Mouse (Mus musculus) neural tube, embryonic 14.5 days (tissue): ENCODE results near the gene Nectin2. TPM values are rescaled to one million over a fixed set of nuclear protein-coding genes. Genes with fewer than 3 reads are reported as not detected.
"Not testable (repeated sequence)": the region's sequence is repeated elsewhere in the genome, so short reads cannot be mapped to it uniquely, and the experiment has no call there.

ENCODE experiments used
- ATAC-seq: fragments of 200-750 bp; cut with Nextera tagmentation; 2 replicates; pipeline ENCODE4 v1.8.0; 2017; ENCODE audit warnings: low read depth, mild to moderate bottlenecking, moderate TSS enrichment, moderate library complexity
- H3K27ac ChIP-seq: fragments of 300-500 bp; sonication (generic); 2 replicates; pipeline ENCODE4 v1.5.1; 2014; ENCODE audit warnings: low read depth, mild to moderate bottlenecking, control low read depth, low read length, moderate library complexity, mixed read lengths
- H3K27me3 ChIP-seq: fragments of 300-500 bp; sonication (generic); 2 replicates; pipeline ENCODE4 v1.6.1; 2014; ENCODE audit warnings: low read length; ENCODE audit not compliant: control insufficient read depth, insufficient read depth
- H3K36me3 ChIP-seq: fragments of 300-500 bp; sonication (generic); 2 replicates; pipeline ENCODE4 v1.6.1; 2014; ENCODE audit warnings: low read length, mixed read lengths; ENCODE audit not compliant: control insufficient read depth, insufficient read depth
- H3K4me1 ChIP-seq: fragments of 300-500 bp; sonication (generic); 2 replicates; pipeline ENCODE4 v1.6.1; 2014; ENCODE audit warnings: low read length; ENCODE audit not compliant: control insufficient read depth, insufficient read depth
- H3K4me2 ChIP-seq: fragments of 300-500 bp; sonication (generic); 2 replicates; pipeline ENCODE4 v1.6.1; 2014; ENCODE audit warnings: mild to moderate bottlenecking, low read depth, low read length, control low read depth
- H3K4me3 ChIP-seq: fragments of 300-500 bp; sonication (generic); 2 replicates; pipeline ENCODE4 v1.5.1; 2014; ENCODE audit warnings: low read depth, low read length, control low read depth, mixed read lengths
- H3K9ac ChIP-seq: fragments of 300-500 bp; sonication (generic); replicated peaks from 2 replicates; pipeline ENCODE4 v1.6.1; 2014; ENCODE audit warnings: low read depth, mild to moderate bottlenecking, control low read depth, low read length, mixed read lengths
- H3K9me3 ChIP-seq: fragments of 300-500 bp; sonication (generic); 2 replicates; pipeline ENCODE4 v1.6.1; 2016; ENCODE audit warnings: low read length; ENCODE audit not compliant: control insufficient read depth
- WGBS: fragments of 180-500 bp; shearing (Covaris S2); extraction: QIAGEN DNeasy Blood & Tissue Kit; methylation state at CpG from one replicate; pipeline ENCODE4 v1.1.7; 2014; 5-methylcytosine and 5-hydroxymethylcytosine counted together
- polyA plus RNA-seq: library from polyadenylated mRNA; unstranded; fragments of >200 nt; fragmentation: Nextera tagmentation; extraction: Ambion mirVana; gene quantifications from 2 replicates; pipeline ENCODE4 v1.2.1, GENCODE M21; 2014

Gene Nectin2
- 44.7 and 47.4 TPM in 2 replicates for polyA plus RNA-seq

DNA sequence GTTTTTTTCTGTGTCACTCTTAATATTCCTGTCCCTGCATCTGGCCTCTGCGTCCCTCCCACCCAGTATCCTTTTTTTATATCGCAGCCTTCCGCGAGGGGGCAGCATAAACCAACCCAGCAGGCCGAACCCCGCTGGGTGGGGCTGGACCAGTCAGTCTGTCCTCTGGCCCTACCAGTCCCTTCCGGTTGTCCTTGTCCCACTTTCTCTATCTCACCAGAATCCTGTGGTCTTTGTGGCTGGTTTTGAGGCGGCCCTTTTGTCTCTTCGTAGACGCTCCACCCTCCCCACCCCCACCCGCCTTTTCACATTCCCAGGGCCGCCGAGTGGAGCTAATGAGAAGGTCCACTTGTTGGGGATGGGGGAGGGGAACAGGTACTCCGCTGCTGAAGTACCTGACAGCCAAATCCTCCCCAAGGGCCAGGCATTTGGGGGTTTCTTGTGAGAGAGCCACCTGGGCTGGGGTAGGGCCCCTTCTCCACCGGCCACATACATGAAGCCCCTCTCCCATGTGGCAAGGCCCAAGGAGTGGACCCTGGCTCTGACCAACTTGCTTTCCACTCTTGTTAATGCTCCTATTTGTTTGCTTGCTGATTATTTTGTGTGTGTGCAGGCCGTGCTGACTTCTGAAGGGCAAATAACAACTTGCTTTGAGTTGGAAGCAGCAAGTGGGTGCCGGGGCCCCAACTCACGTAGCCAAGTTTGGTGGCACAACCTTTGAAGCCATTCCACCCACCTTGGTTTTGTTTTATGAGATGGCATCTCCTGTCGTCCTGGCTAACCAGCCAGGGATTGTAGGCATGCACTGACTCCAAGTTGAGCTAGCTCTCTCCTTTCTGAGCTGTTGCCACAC, at the start of gene Nectin2:
Nectin2 (minus strand) TSS at position 267 of the 853 bp plus-strand sequence.
- Histone ChIP-seq H3K27me3 (no peaks in the 10 kb centered on the region), H3K36me3 (no peaks in the 10 kb centered on the region), H3K9me3 (no peaks in the 10 kb centered on the region), H3K4me2 (peak within 1 kb of the TSS; percentile 68), H3K4me3 (peak within 1 kb of the TSS; percentile 82), H3K27ac (peak within 1 kb of the TSS; percentile 78), H3K4me1 (peaks cover 19% of the 10 kb centered on the region), H3K9ac (peak within 1 kb of the TSS; percentile 86)
- ATAC-seq: peak; percentile 57
- 17% methylated on average over 19 of the region's 19 CpGs for WGBS

DNA sequence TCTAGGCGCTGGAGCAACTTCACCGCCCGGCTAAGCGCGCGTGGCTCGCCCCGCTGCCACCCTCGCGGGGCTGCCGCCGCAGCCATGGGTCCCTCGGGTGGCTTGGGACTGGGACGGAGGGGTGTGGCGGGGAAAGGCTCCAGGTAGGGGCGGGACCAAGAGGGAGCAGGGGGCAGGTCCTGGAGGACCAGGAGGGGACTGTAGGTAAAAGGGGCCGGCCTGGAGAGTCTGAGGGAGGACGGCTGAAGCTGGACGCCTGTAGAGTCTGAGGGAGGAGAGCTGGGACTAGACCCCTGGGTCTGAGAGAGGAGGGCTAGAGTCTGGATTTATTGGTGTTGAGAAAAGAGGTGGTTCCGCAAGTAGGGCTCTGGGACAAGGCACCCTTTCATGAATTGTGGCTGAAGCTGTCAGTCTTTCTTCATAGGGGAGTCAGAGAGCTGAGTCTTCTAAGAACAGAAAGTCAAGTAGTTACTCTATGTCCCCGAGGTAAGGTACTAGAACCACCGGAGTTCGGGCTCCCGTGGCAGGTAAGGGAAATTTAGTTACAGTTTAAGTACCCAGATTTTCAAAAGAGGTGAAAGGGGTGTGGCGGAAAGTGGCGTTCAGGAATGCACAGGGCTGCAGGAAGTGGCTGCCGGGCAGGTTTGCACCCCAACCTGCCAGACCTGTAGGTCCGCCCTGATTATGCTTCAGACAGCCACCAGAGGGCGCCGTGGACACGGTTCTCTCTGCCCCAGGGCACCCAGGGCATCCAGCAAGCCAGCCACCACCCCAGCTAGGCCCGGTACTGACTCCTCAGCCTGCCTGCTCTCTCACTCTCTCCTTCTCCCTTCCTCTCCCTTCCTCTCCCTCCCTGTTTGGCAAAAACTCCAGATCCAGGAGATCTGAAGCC, 46.7 kb upstream of the Nectin2 start, which contains the start of gene Cblc:
Cblc (minus strand) TSS at position 113 of the 892 bp plus-strand sequence.
- H3K9me3 ChIP-seq: no peaks in the 10 kb centered on the region
- ATAC-seq: no peak
- H3K27me3 ChIP-seq: peaks cover 6% of the 10 kb centered on the region
- no peak within 1 kb of the TSS for H3K4me3 ChIP-seq
- H3K9ac ChIP-seq: no peak within 1 kb of the TSS
- no peak within 1 kb of the TSS for H3K4me2 ChIP-seq
- H3K4me1 ChIP-seq: no peaks in the 10 kb centered on the region
- H3K36me3 ChIP-seq: no peaks in the 10 kb centered on the region
- 3% methylated on average over 32 of the region's 32 CpGs for WGBS
- no peak within 1 kb of the TSS for H3K27ac ChIP-seq

DNA sequence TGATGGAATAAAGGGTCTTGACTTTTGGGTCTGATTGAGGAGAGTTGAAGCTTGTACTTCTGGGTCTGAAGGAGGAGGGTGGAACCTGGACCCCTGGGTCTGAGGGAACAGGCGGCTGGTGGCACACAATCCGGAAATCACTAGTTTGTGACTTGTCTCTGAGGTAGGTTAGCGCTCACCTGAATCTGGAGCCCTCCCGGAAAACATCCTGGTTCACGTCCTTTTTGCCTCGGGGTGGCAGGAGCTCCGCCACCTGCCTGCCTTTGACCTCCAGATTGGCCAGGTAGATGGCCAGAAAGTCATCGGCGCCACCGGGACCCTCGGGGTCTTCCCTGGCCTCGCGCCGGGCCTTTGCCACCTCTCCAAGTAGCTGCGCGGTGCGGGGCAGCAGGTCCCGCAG, 46.0 kb upstream of the Nectin2 start:
- Histone ChIP-seq H3K9ac (no peak overlapping the region), H3K4me2 (no peak overlapping the region), H3K9me3 (no peaks in the 10 kb centered on the region), H3K4me3 (no peak overlapping the region), H3K36me3 (no peaks in the 10 kb centered on the region), H3K4me1 (no peaks in the 10 kb centered on the region), H3K27ac (no peak overlapping the region), H3K27me3 (peaks cover 6% of the 10 kb centered on the region)
- no peak for ATAC-seq
- WGBS: 10% methylated on average over 18 of the region's 18 CpGs

DNA sequence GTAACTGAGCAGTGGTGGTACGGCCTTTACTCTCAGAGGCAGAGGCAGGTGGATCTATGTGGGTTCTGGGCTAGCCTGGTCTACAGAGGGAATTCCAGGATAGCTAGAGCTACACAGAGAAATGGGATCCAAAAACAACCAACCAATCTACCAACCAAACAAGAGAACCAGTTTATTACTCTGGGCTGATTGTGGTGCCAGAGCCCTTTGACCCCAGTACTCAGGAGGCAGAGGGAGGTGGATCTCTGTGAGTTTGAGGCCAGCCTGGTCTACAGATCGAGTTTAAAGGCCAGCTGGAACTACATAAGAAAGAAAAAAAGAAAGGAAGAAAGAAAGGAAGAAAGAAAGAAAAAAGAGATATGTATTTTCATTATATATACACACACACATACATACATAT, 45.0 kb upstream of the Nectin2 start:
- Histone ChIP-seq H3K27ac (no peak overlapping the region), H3K9ac (no peak overlapping the region), H3K4me1 (no peaks in the 10 kb centered on the region), H3K4me2 (no peak overlapping the region), H3K9me3 (no peaks in the 10 kb centered on the region), H3K27me3 (peaks cover 6% of the 10 kb centered on the region), H3K36me3 (no peaks in the 10 kb centered on the region), H3K4me3 (no peak overlapping the region)
- ATAC-seq: no peak
- 54% methylated on average over 2 of the region's 2 CpGs for WGBS

DNA sequence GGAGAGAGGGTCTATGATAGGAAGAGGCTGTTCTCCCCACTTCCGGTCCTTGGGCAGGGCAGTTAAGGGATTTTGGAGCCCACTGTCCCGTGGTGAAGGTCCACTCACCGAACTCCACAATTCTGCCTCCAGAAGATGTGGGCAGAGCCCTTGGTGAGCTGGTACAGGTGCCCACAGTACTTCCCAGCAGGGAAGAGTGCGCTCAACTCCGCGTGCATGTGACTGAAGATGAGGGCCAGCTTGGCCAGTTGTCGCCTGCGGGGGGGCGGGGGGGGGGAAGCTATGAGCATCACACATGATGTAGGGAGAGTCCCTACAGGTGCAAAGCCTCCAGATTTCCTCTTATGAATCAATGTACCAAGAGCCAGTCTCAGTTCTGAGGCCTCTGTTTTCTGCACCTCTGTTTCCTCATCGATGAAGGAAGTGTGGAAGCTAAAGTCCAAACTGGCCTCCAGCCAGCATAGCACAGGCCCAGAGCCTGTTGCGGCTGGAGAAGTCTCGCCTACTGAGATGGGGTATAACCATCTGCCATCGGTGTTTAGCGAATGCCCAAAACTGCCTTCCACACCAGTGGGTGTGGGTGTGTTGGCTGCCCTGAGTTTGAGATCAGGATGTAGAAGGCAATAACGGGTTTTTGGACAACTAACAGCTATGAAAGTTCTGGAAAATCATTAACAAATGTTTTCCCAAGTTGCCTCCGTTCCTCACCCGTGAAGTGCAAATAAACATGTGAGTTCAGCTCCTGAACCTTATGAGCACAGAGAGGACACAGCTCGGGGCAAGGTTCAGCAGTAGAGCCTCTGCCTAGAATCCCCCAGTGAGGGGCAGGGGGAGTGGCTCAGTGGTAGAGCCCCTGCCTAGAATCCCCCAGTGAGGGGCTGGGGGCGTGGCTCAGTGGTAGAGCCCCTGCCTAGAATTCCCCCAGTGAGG, 42.7 kb upstream of the Nectin2 start:
- 89% methylated on average over 19 of the region's 19 CpGs for WGBS
- peaks cover 6% of the 10 kb centered on the region for H3K27me3 ChIP-seq
- ATAC-seq: no peak
- H3K4me3 ChIP-seq: no peak overlapping the region
- H3K4me1 ChIP-seq: no peaks in the 10 kb centered on the region
- no peak overlapping the region for H3K27ac ChIP-seq
- no peak overlapping the region for H3K4me2 ChIP-seq
- no peaks in the 10 kb centered on the region for H3K9me3 ChIP-seq
- no peaks in the 10 kb centered on the region for H3K36me3 ChIP-seq
- H3K9ac ChIP-seq: no peak overlapping the region

DNA sequence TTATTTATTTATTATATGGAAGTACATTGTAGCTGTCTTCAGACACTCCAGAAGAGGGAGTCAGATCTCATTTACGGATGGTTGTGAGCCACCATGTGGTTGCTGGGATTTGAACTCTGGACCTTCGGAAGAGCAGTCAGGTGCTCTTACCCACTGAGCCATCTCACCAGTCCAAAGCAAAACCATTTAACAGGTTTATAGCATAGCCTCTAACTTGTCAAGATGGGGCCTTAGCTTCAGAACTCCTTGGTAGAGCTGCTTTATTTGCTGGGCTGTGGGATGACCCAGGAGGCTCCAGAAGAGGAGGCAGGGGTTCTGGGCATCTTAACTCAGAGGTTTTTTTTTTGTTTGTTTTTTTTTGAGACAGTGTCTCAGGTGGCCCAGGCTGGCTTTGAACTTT, 41.2 kb upstream of the Nectin2 start:
- H3K4me1 ChIP-seq, H3K9ac ChIP-seq, H3K36me3 ChIP-seq, ATAC-seq, H3K27me3 ChIP-seq, H3K4me2 ChIP-seq, H3K9me3 ChIP-seq, H3K4me3 ChIP-seq, H3K27ac ChIP-seq: not testable (repeated sequence)
- WGBS: 94% methylated on average over 2 of the region's 2 CpGs

DNA sequence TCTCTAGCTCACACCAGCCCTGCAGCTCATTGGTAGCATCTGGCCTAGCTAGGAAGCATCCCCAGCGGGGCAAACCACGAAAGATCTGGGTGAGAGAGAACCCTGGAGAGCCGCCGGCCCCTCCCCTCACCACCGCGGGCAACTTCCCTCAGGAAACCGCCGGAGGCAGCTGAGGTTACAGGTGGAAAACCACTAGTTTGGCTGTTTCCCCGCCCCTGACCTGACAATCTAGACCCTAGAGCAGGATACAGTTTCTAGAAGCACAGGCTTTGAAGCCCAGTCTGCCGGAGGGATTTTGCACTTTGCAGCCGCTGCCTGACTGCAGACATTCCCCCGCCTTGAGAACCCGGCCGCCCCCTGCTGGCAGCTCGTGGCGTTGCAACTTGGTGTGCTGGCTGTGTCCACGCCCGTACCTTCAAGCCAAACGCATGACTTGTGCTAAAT, 39.6 kb upstream of the Nectin2 start:
- no peaks in the 10 kb centered on the region for H3K27me3 ChIP-seq
- no peak overlapping the region for H3K27ac ChIP-seq
- no peaks in the 10 kb centered on the region for H3K36me3 ChIP-seq
- H3K4me1 ChIP-seq: no peaks in the 10 kb centered on the region
- peak overlapping the region; percentile 38 for H3K4me2 ChIP-seq
- peak overlapping the region; percentile 20; the same call in 1 of the 2 replicates for H3K4me3 ChIP-seq
- WGBS: 3% methylated on average over 19 of the region's 19 CpGs
- peak overlapping the region; percentile 1; the same call in 1 of the 2 replicates for H3K9ac ChIP-seq
- H3K9me3 ChIP-seq: no peaks in the 10 kb centered on the region
- peak; percentile 76 for ATAC-seq

DNA sequence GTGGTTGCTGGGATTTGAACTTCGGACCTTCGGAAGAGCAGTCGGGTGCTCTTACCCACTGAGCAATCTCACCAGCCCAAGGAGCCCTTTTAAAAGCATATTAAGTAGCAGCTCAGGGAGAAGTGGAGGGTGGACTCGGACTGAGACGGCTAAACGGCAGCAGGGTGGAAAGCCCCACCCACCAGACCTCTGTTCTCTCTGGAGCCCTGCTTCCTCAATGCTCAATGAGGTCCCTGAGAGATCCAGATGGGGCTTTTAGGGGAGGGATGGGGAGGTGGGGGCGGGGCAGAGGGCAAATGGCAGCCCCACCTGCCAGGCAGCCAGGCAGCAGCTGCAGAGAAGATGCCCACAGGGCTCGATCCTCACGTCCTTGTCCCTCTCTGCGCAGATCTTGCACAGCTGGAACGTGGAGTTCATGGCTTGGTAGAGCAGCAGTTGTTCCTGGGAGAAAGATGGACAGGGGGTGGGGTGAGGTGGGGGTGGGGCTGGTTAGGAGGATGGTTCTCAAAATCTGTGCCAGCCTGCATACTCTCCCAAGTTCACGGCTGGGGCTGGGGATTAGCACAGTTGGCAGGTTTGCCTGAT, 35.7 kb upstream of the Nectin2 start:
- Histone ChIP-seq H3K9me3 (no peaks in the 10 kb centered on the region), H3K4me3 (no peak overlapping the region), H3K27me3 (no peaks in the 10 kb centered on the region), H3K4me1 (no peaks in the 10 kb centered on the region), H3K27ac (no peak overlapping the region), H3K4me2 (no peak overlapping the region), H3K36me3 (no peaks in the 10 kb centered on the region), H3K9ac (no peak overlapping the region)
- ATAC-seq: no peak
- WGBS: 45% methylated on average over 12 of the region's 12 CpGs
